Mouse (Mus musculus): Measurements from ENCODE around the gene St8sia1.

The St8sia1 gene

GRCm38 (mm10) chr6:142865199-142865598, 99.1 kb downstream of the St8sia1 start:
- no peak for DNase-seq (ENCODE audit: low read depth, low spot score)

GRCm38 (mm10) chr6:142863881-142864280, 100.4 kb downstream of the St8sia1 start:
- no peak for DNase-seq (ENCODE audit: low read depth, low spot score)

GRCm38 (mm10) chr6:142862265-142862664, 102.0 kb downstream of the St8sia1 start:
- no peak for DNase-seq (ENCODE audit: low read depth, low spot score)

- DNase-seq (ENCODE audit: low read depth, low spot score): no peak
Measured at GRCm38 (mm10) chr6:142860396-142860795, 103.9 kb downstream of the St8sia1 start.

GRCm38 (mm10) chr6:142859946-142860345, 104.3 kb downstream of the St8sia1 start:
- DNase-seq (ENCODE audit: low read depth, low spot score): no peak

- DNase-seq (ENCODE audit: low read depth, low spot score): no peak
Measured at GRCm38 (mm10) chr6:142858937-142859336, 105.3 kb downstream of the St8sia1 start.

GRCm38 (mm10) chr6:142856258-142856874, 107.9 kb downstream of the St8sia1 start:
- DNase-seq (ENCODE audit: low read depth, low spot score): no peak

- no peak for DNase-seq (ENCODE audit: low read depth, low spot score)
Measured at GRCm38 (mm10) chr6:142855761-142856160, 108.5 kb downstream of the St8sia1 start.

GRCm38 (mm10) chr6:142852419-142853377, 111.6 kb downstream of the St8sia1 start:
- no peak for DNase-seq (ENCODE audit: low read depth, low spot score)

- DNase-seq (ENCODE audit: low read depth, low spot score): no peak
Measured at GRCm38 (mm10) chr6:142850436-142850835, 113.8 kb downstream of the St8sia1 start.

GRCm38 (mm10) chr6:142849326-142849725, 114.9 kb downstream of the St8sia1 start:
- no peak for DNase-seq (ENCODE audit: low read depth, low spot score)

- no peak for DNase-seq (ENCODE audit: low read depth, low spot score)
Measured at GRCm38 (mm10) chr6:142847914-142848674, 116.2 kb downstream of the St8sia1 start.

GRCm38 (mm10) chr6:142846855-142847254, 117.4 kb downstream of the St8sia1 start:
- DNase-seq (ENCODE audit: low read depth, low spot score): no peak

- no peak for DNase-seq (ENCODE audit: low read depth, low spot score)
Measured at GRCm38 (mm10) chr6:142845066-142845465, 119.2 kb downstream of the St8sia1 start.

GRCm38 (mm10) chr6:142844061-142844460, 120.2 kb downstream of the St8sia1 start:
- DNase-seq (ENCODE audit: low read depth, low spot score): no peak

GRCm38 (mm10) chr6:142838501-142838900, 125.8 kb downstream of the St8sia1 start:
- DNase-seq (ENCODE audit: low read depth, low spot score): no peak

GRCm38 (mm10) chr6:142837326-142837725, 126.9 kb downstream of the St8sia1 start:
- no peak for DNase-seq (ENCODE audit: low read depth, low spot score)

GRCm38 (mm10) chr6:142835726-142836125, 128.5 kb downstream of the St8sia1 start:
- no peak for DNase-seq (ENCODE audit: low read depth, low spot score)

GRCm38 (mm10) chr6:142834911-142835310, 129.3 kb downstream of the St8sia1 start:
- DNase-seq (ENCODE audit: low read depth, low spot score): no peak

GRCm38 (mm10) chr6:142831706-142832105, 132.5 kb downstream of the St8sia1 start:
- no peak for DNase-seq (ENCODE audit: low read depth, low spot score)

- no peak for DNase-seq (ENCODE audit: low read depth, low spot score)
Measured at GRCm38 (mm10) chr6:142831243-142831642, 133.0 kb downstream of the St8sia1 start.

- no peak for DNase-seq (ENCODE audit: low read depth, low spot score)
Measured at GRCm38 (mm10) chr6:142830221-142830620, 134.0 kb downstream of the St8sia1 start.

All from retina, adult 2 months (tissue).